Mouse (Mus musculus): ENCODE results near the gene Dnajc5.
A peak's percentile ranks its signal among the peaks of the same experiment; 100 is the strongest.

The Dnajc5 gene

GRCm38 (mm10) chr2:181572921-181573920, 52.9 kb downstream of the Dnajc5 start:
- DNase-seq (ENCODE audit: low spot score in 2 of 2), result no peak

DNA sequence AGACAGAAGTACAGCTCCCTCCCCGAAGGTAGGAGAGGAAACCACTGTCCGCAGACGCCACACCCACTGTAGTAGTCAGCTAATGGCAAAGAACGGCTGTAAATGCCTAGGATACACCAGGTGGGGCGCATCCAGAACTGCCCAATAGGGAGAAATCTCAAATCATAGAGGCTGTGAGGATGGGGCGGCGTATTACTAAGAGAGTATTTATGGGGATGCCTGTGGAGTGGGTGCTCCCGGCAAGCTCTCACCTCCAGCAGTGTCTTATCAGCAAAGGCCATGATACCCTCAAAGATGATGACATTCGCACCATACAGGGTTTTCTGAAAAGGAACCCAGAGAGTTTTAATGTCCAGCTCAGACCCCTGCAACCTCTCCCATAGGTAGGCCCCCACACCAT, 53.7 kb downstream of the Dnajc5 start:
- no peak for DNase-seq (ENCODE audit: low spot score in 2 of 2)

- no peak for DNase-seq (ENCODE audit: low spot score in 2 of 2)
Observed at GRCm38 (mm10) chr2:181574921-181575545, 54.7 kb downstream of the Dnajc5 start.

DNA sequence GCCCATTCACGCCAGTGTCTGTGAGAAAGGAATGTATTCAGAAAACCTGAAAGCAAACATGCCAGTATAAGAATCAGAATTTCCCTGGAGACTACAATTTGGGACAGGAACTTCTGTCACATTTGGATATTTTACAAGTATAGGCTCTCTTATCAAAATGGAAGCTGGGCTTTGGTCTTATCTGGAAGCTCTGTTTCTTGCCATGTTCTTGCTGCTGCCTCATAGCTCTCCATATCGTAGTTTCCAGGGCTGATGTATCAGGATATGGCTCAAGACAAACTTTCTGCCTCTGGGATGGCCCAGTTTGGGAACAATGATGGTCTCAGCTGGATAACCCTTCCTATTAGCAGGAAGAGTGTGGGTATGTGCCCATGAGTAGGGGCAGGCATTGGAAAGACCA, 56.3 kb downstream of the Dnajc5 start:
- no peak for DNase-seq (ENCODE audit: low spot score in 2 of 2)

DNA sequence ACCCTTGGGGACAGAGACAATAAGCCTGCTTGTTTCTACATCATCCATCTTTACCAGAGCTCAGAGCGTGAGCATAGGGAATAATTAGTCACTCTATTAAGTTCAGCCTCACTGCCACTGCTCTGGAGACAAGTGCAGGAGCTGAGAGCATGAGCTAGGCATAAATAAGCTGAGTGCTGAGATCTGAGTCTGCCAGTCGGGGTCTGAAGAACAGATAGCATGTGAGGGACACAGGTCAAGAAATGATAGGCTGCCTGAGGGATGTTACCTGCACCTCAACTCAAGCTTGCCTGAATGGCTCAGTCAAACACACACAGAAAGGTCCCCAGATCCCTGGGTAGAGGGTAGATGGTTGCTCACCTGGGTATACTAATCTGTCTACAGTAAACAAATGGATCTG, 56.8 kb downstream of the Dnajc5 start:
- DNase-seq (ENCODE audit: low spot score in 2 of 2), result peak in 1 of 2 experiments; percentile 3

DNA sequence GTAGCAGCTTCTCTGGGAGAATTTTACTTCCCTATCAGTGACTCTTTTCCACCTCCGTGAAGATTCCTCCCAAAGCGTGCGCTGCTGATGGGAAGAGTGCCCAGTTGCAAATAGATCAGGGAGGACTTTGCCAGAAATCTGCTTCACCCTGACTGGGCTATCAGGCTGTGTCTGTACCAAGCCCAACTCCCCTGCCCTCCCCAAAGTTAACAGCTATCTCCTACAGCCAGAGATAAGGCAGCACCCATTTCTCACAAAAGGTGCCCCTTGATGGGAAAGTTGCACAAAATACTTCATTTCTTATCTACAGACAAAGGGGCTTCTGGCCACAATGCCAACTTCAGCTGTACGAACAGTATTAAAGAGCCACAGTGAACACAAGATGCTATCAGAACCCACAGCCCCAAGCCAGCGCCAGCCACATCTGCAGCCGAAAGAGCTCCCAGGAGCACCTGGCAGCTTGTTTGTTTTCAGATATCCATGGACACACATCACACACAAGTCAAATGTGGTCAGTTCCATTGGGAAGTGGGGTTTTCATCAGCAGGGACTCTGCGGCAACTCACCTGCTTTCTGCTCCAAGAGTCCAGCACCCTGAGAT, 57.8 kb downstream of the Dnajc5 start:
- no peak for DNase-seq (ENCODE audit: low spot score in 2 of 2)

GRCm38 (mm10) chr2:181578790-181579618, 58.7 kb downstream of the Dnajc5 start:
- DNase-seq (ENCODE audit: low spot score in 2 of 2), result no peak

GRCm38 (mm10) chr2:181579681-181580080, 59.4 kb downstream of the Dnajc5 start:
- DNase-seq (ENCODE audit: low spot score in 2 of 2), result no peak

DNA sequence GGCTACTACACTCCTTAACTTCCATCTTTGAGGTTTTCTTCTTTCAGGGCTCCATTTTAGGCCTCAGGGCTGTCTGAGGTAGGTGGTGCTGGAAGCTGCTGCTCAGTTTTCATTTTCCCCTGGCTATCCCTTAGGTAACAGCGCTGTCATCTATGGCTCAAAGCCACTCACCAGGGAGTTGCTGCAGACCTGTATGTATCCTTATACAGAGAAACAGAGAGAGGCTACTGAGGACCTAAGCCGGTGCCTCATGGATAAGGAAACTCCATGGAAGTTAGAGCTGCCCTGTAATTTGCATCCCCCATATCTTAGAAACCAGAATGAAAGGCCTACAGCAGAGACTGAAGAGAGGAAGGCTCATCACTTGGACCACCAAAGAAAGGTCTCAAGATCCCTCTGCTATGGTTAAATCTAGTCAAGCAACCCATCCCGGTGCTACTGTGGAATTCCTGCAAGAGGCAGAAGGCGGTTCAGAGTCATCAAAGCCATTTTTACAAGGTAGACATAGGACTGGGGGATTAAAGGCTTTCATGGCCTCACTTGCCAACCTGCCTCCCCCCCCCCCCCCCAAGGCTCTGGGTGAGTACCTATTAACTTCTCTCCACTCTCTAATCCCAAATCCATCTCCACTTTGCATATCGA, 60.0 kb downstream of the Dnajc5 start:
- DNase-seq (ENCODE audit: low spot score in 2 of 2), result peak in 1 of 2 experiments; percentile 18

DNA sequence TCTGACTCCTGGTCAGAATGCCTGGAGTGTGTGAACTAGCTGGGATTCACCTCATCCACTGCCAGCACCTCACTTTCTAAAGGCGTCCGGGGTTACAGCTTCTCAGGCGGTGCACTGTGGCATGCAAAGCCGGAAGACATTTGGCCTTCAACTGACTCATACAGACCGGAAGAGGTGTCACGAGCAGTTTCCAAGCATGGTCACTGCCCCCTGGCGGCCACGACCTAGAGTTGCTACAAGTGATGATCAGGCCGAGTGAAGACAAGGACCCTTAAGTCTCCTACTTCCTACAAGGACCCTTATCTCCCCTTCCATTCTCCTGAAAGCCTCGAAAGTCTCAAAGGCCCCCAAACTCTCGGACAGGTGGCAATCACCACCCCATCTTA, 60.7 kb downstream of the Dnajc5 start:
- peak; percentile 67 to 78 for DNase-seq (ENCODE audit: low spot score in 2 of 2)

- DNase-seq (ENCODE audit: low spot score in 2 of 2), result peak; percentile 67 to 80
Observed at GRCm38 (mm10) chr2:181581402-181582120, 61.3 kb downstream of the Dnajc5 start.

- DNase-seq (ENCODE audit: low spot score in 2 of 2), result no peak
Observed at GRCm38 (mm10) chr2:181582358-181582757, 62.1 kb downstream of the Dnajc5 start.

- no peak for DNase-seq (ENCODE audit: low spot score in 2 of 2)
Observed at GRCm38 (mm10) chr2:181582939-181583338, 62.7 kb downstream of the Dnajc5 start.

DNA sequence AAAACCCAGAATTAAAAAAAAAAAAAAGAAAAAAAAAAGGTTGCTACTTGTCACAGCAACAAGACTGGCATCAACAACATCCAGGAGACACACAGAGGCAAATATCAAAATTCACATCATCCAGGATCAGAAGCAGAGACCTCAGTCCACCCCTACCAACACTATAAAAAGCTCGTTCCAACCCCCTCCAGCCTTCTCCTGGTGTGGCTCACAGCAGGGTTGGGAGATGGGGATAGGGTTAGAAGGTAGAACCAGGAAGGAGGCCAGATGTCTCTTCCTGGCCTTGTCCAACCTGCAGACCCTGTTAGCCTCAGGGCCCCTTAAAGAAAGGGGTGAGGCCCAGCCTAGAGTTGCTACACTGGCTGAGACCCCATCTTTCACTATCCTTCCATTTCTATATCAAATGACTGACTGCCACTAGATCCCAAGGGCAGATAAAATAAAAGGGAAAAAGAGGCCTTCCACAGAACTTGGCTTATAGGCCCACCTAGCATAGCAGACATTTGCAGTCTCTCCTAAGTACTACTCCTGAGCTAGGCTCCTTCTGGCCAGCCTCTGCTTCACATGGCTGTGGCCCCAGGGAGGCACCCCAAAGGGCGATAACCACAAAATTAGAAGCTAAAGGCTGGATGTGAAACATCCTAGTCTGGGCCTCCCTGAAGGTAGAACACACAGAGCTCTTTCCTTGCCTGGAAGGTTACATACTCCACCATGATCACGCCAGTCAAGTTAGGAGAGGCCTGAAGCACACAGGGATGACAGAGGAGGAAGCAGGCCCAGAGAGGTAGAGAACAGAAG, 63.4 kb downstream of the Dnajc5 start:
- DNase-seq (ENCODE audit: low spot score in 2 of 2), result no peak

- DNase-seq (ENCODE audit: low spot score in 2 of 2), result no peak
Observed at GRCm38 (mm10) chr2:181584411-181584942, 64.2 kb downstream of the Dnajc5 start, which contains the start of gene Uckl1. Gene Uckl1, minus strand, starts transcription at chr2:181584892.

GRCm38 (mm10) chr2:181585506-181585905, 65.2 kb downstream of the Dnajc5 start:
- DNase-seq (ENCODE audit: low spot score in 2 of 2), result no peak

DNA sequence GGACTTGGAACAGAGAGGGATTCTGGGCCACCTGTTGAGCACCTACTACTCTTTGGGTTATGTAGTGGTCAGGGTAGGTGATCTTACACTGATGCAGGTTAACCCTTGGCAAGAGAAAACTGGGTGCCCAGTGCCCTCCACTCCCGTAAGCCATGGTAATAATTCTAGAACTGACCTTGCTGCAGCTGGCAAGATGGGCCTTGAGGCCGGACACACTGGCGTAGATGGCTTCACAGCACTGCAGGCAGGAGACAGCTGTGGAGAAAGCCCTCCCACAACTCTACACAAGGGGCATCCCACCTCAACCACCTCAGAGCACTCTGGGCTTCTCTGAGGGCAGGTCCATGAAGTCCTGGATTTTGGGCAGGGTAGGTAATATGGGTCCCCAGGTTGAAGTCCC, 65.8 kb downstream of the Dnajc5 start:
- DNase-seq (ENCODE audit: low spot score in 2 of 2), result no peak

DNA sequence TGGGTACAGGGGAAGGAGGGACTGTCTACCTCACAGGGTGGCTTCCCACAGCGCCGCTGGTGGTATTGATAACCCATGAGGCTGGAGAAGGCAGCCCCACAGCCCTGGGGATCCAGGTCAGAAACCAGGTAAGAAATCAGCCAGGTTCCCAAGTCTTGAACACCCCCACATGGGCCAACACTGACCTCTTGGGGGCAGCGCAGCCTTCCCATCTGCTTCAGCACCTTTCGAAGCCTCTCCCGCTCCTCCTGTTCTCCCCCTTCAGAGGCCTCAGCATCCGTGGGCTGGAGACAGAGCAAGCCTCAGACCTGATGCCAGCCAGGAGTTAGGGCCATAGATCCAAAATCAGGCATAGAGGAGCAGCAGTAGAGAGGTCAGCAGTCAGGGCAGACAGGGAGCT, 67.5 kb downstream of the Dnajc5 start:
- no peak for DNase-seq (ENCODE audit: low spot score in 2 of 2)

- DNase-seq (ENCODE audit: low spot score in 2 of 2), result no peak
Observed at GRCm38 (mm10) chr2:181588229-181588780, 68.0 kb downstream of the Dnajc5 start.
